Mouse (Mus musculus): ENCODE data around the gene Psph. TPM values are rescaled to one million over a fixed set of nuclear protein-coding genes. Genes with fewer than 3 reads are reported as not detected.

Psph gene
- polyA plus RNA-seq, 1 experiment from 2014 or later = 31.3 TPM

GRCm38 (mm10) chr5:129724268-129724667 is 63.0 kb downstream of the Psph start:
- no peaks in the 10 kb centered on the region for H3K27me3 ChIP-seq (ENCODE audit: control insufficient read depth, insufficient read depth, low read length)
- H3K4me2 ChIP-seq (replicated peaks) = peak overlapping the region; percentile 56
- H3K4me3 ChIP-seq (replicated peaks; ENCODE audit: low read length) = peak overlapping the region; percentile 95
- H3K4me1 ChIP-seq (replicated peaks; ENCODE audit: control insufficient read depth, insufficient read depth, low read length) = 0 out of 2 replicates have a peak, but pooled peaks cover 14% of the 10 kb centered on the region
- no peak for DNase-seq (ENCODE audit: low spot score)
- no peak overlapping the region for H3K27ac ChIP-seq
- peaks cover 6% of the 10 kb centered on the region; the same call in 1 of the 2 replicates for H3K36me3 ChIP-seq (replicated peaks; ENCODE audit: control insufficient read depth, insufficient read depth)
- no peak for ATAC-seq (ENCODE audit: low FRiP score)
- 58% methylated on average over 4 of the region's 4 CpGs for WGBS
- H3K9ac ChIP-seq = peak overlapping the region; percentile 96
- no peaks in the 10 kb centered on the region for H3K9me3 ChIP-seq (ENCODE audit: control insufficient read depth, low read length)

GRCm38 (mm10) chr5:129720176-129720575 is 67.1 kb downstream of the Psph start:
- H3K4me2 ChIP-seq (replicated peaks) = no peak overlapping the region
- no peak for DNase-seq (ENCODE audit: low spot score)
- ATAC-seq (ENCODE audit: low FRiP score) = no peak
- H3K4me1 ChIP-seq (replicated peaks; ENCODE audit: control insufficient read depth, insufficient read depth, low read length) = peaks cover 8% of the 10 kb centered on the region
- 84% methylated on average over 3 of the region's 3 CpGs for WGBS
- H3K9me3 ChIP-seq (ENCODE audit: control insufficient read depth, low read length) = no peaks in the 10 kb centered on the region
- H3K36me3 ChIP-seq (replicated peaks; ENCODE audit: control insufficient read depth, insufficient read depth) = peaks cover 27% of the 10 kb centered on the region
- H3K27ac ChIP-seq = no peak overlapping the region
- no peaks in the 10 kb centered on the region for H3K27me3 ChIP-seq (ENCODE audit: control insufficient read depth, insufficient read depth, low read length)
- H3K4me3 ChIP-seq (replicated peaks; ENCODE audit: low read length) = no peak overlapping the region
- no peak overlapping the region for H3K9ac ChIP-seq

- Histone ChIP-seq H3K27ac (no peak overlapping the region), H3K4me1 (replicated peaks; ENCODE audit: control insufficient read depth, insufficient read depth, low read length) (peaks cover 11% of the 10 kb centered on the region), H3K27me3 (ENCODE audit: control insufficient read depth, insufficient read depth, low read length) (no peaks in the 10 kb centered on the region), H3K4me2 (replicated peaks) (no peak overlapping the region), H3K9ac (no peak overlapping the region), H3K4me3 (replicated peaks; ENCODE audit: low read length) (no peak overlapping the region), H3K36me3 (replicated peaks; ENCODE audit: control insufficient read depth, insufficient read depth) (peaks cover 27% of the 10 kb centered on the region), H3K9me3 (ENCODE audit: control insufficient read depth, low read length) (no peaks in the 10 kb centered on the region)
- ATAC-seq (ENCODE audit: low FRiP score) = no peak
- WGBS = 86% methylated on average over 9 of the region's 9 CpGs
- DNase-seq (ENCODE audit: low spot score) = no peak
These were observed 70.2 kb downstream of the Psph start for GRCm38 (mm10) chr5:129717016-129717415.

Other genes with a start within 250 kb of the Psph start
- 7.3 and 11.8 TPM in 2 replicates for gene Mmp17, start 203.3 kb downstream of the Psph start, polyA plus RNA-seq (2014; fragmentation: Nextera tagmentation; extraction: Ambion mirVana)
- gene Zfp11, start 117.3 kb downstream of the Psph start, polyA plus RNA-seq (2014; fragmentation: Nextera tagmentation; extraction: Ambion mirVana) = 6.6 and 6.8 TPM in 2 replicates
- gene Sept14, start 78.9 kb downstream of the Psph start, polyA plus RNA-seq (2014; fragmentation: Nextera tagmentation; extraction: Ambion mirVana) = not detected in 2 replicates
- gene Mrps17, start 72.0 kb downstream of the Psph start, polyA plus RNA-seq (2014; fragmentation: Nextera tagmentation; extraction: Ambion mirVana) = 169 and 184 TPM in 2 replicates
- gene Nipsnap2, start 62.4 kb downstream of the Psph start, polyA plus RNA-seq (2014; fragmentation: Nextera tagmentation; extraction: Ambion mirVana) = 83.9 and 89.1 TPM in 2 replicates
- gene Sumf2, start 59.5 kb upstream of the Psph start, polyA plus RNA-seq (2014; fragmentation: Nextera tagmentation; extraction: Ambion mirVana) = 28.5 and 29.1 TPM in 2 replicates
- gene Chchd2, start 100.0 kb upstream of the Psph start, polyA plus RNA-seq (2014; fragmentation: Nextera tagmentation; extraction: Ambion mirVana) = 704 and 793 TPM in 2 replicates
- gene Zbed5, start 108.3 kb upstream of the Psph start, polyA plus RNA-seq (2014; fragmentation: Nextera tagmentation; extraction: Ambion mirVana) = 16.4 and 17.0 TPM in 2 replicates
- 0.13 and 0.72 TPM in 2 replicates for gene Phkg1, start 111.1 kb upstream of the Psph start, polyA plus RNA-seq (2014; fragmentation: Nextera tagmentation; extraction: Ambion mirVana)
- 3.4 and 3.8 TPM in 2 replicates for gene Nupr1l, start 121.1 kb upstream of the Psph start, polyA plus RNA-seq (2014; fragmentation: Nextera tagmentation; extraction: Ambion mirVana)
- gene Vkorc1l1, start 154.5 kb upstream of the Psph start, polyA plus RNA-seq (2014; fragmentation: Nextera tagmentation; extraction: Ambion mirVana) = 32.4 and 37.6 TPM in 2 replicates
- 36.4 and 37.0 TPM in 2 replicates for gene Gusb, start 215.6 kb upstream of the Psph start, polyA plus RNA-seq (2014; fragmentation: Nextera tagmentation; extraction: Ambion mirVana)
- gene Asl, start 241.8 kb upstream of the Psph start, polyA plus RNA-seq (2014; fragmentation: Nextera tagmentation; extraction: Ambion mirVana) = 41.3 and 41.5 TPM in 2 replicates
- 49.2 and 51.9 TPM in 2 replicates for gene Crcp, start 241.8 kb upstream of the Psph start, polyA plus RNA-seq (2014; fragmentation: Nextera tagmentation; extraction: Ambion mirVana)